Mouse (Mus musculus): Measurements from ENCODE around the gene Cisd3. TPM values are rescaled to one million over a fixed set of nuclear protein-coding genes. Genes with fewer than 3 reads are reported as not detected.
"Not testable (repeated sequence)": the region's sequence is repeated elsewhere in the genome, so short reads cannot be mapped to it uniquely, and the experiment has no call there.

The Cisd3 gene
- total RNA-seq (2017), result 7.2 and 13.5 TPM in 2 replicates

DNA sequence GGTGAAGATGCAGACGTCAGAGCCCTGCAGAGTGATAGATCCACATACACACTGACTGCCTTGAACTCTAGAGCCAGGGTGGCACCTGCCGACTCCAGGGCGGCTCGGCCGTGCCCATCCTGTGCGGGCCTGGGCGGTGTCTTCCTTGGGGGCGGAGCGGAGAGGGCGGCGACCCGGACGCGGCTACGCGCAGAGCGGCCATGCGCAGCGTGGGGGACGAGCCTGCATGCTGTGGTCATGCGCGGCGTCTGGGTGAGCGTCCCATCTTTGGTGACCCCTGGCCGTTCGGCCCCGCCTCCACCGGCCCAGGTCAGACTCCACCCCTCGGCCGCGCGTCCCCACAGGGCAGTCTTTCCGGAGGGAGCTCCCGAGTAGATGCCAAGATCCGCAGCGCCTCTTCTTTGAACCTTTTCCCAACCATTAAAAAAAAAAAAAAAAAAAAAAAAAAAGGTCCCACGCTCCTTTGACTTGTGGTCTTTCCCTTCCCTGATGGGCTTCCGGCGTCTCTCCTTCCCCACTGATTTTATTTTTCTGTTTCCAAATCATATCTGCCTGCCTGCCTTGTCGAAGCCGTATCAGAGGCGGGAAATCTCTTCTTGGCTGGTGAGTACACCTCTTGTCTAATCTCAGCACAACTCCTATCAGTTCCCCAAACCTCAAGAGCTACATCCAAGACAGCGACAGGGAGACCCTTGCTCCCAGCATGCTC lies at the start of gene Cisd3:
Cisd3 (plus strand) TSS at position 214 of the 709 bp plus-strand sequence.
- peak; percentile 52 for ATAC-seq (ENCODE audit: extremely low read depth, insufficient number of reproducible peaks, low FRiP score, poor library complexity, severe bottlenecking)

- no peak for ATAC-seq (ENCODE audit: extremely low read depth, insufficient number of reproducible peaks, low FRiP score, poor library complexity, severe bottlenecking)
Measured at GRCm38 (mm10) chr11:97641668-97642067, 44.0 kb upstream of the Cisd3 start.

- no peak for ATAC-seq (ENCODE audit: extremely low read depth, insufficient number of reproducible peaks, low FRiP score, poor library complexity, severe bottlenecking)
Measured at GRCm38 (mm10) chr11:97642746-97643145, 42.9 kb upstream of the Cisd3 start.

GRCm38 (mm10) chr11:97643380-97644055 lies 42.1 kb upstream of the Cisd3 start:
- ATAC-seq (ENCODE audit: extremely low read depth, insufficient number of reproducible peaks, low FRiP score, poor library complexity, severe bottlenecking), result no peak

- ATAC-seq (ENCODE audit: extremely low read depth, insufficient number of reproducible peaks, low FRiP score, poor library complexity, severe bottlenecking), result peak; percentile 60
Measured at GRCm38 (mm10) chr11:97644834-97645233, 40.8 kb upstream of the Cisd3 start.

DNA sequence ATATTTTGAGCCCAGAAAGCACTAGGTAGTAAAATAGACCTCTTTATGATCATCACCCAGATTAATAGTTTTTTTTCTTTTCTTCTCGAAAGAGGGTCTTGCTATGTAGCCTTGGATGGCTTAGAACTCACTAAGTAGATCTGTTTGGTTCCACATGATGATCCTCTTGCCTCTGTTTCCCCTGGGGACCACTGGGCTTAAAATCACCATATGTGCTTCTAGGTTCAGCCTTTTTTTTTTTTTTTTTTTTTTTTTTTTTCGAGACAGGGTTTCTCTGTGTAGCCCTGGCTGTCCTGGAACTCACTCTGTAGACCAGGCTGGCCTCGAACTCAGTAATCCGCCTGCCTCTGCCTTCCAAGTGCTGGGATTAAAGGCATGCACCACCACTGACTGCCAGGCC lies 37.1 kb upstream of the Cisd3 start:
- ATAC-seq (ENCODE audit: extremely low read depth, insufficient number of reproducible peaks, low FRiP score, poor library complexity, severe bottlenecking), result not testable (repeated sequence)

DNA sequence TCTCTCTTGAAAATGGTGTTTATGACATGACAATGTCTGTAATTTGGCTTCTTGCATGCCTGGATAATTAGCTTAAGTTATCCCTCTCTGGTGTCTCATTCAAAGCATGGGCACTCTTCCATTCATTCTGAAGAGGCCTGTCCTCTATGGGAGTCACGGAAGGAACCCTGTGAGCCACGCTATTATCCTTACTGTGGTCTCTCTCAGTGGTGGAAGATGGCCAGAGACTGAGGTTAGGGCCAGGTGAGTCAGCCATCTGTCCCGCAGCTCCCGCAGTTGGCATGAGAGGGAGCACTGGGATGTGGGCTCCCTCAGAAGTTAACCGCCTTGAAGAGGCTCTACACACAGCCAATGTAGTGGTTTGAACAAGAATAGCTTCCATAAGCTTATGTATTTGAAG lies 35.3 kb upstream of the Cisd3 start:
- ATAC-seq (ENCODE audit: extremely low read depth, insufficient number of reproducible peaks, low FRiP score, poor library complexity, severe bottlenecking), result no peak

GRCm38 (mm10) chr11:97653376-97653775 lies 32.2 kb upstream of the Cisd3 start:
- not testable (repeated sequence) for ATAC-seq (ENCODE audit: extremely low read depth, insufficient number of reproducible peaks, low FRiP score, poor library complexity, severe bottlenecking)

- no peak for ATAC-seq (ENCODE audit: extremely low read depth, insufficient number of reproducible peaks, low FRiP score, poor library complexity, severe bottlenecking)
Measured at GRCm38 (mm10) chr11:97654210-97654609, 31.4 kb upstream of the Cisd3 start.

DNA sequence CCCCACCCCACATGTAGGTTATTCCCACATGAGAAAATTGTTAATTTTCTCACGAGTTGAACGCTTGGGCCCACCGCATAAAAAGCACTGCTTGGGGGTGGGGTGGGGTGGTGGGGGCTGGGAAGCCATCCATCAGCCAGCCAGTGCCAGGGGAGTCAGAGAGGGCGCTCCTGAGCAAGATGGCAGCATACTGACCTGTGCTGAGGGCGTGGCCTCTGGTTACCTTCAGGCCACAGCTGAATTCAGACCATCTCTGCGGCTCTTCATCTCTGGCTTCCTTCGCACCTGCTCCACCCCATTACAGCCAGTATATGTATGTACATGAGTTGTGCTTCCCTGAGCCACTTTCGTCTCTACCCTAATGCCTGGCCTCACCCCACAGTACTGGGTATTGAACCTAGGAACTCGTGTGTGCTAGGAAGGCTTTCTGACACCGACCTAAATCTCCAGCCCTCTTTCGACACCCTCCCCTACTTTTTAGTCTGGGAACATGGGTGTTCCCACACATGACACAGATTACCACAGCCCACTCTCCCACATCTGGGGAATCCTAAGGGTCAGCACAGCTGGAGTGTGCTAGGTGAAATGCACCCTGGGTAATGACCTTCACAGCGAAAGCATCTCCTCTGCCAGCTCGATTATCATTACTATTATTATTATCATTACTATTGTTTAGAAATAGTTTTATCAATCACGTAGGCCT lies 29.2 kb upstream of the Cisd3 start:
- no peak for ATAC-seq (ENCODE audit: extremely low read depth, insufficient number of reproducible peaks, low FRiP score, poor library complexity, severe bottlenecking)

GRCm38 (mm10) chr11:97657184-97657945 lies 28.3 kb upstream of the Cisd3 start:
- no peak for ATAC-seq (ENCODE audit: extremely low read depth, insufficient number of reproducible peaks, low FRiP score, poor library complexity, severe bottlenecking)

DNA sequence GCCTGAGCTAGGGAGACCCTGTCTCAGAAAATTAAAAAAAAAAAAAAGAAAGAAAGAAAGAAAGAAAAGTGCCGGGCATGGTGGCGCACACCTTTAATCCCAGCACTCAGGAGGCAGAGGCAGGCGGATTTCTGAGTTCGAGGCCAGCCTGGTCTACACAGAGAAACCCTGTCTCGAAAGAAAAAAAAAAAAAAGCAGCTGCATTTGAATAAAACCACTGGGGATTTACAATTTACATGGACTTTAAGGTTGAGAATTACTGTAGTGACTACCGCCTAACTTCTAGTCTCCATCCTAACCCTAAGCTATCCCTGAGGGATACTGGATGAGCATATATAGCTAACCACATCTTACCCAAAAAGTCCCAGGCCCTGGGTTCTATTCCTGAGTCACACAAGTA lies 27.7 kb upstream of the Cisd3 start:
- not testable (repeated sequence) for ATAC-seq (ENCODE audit: extremely low read depth, insufficient number of reproducible peaks, low FRiP score, poor library complexity, severe bottlenecking)

DNA sequence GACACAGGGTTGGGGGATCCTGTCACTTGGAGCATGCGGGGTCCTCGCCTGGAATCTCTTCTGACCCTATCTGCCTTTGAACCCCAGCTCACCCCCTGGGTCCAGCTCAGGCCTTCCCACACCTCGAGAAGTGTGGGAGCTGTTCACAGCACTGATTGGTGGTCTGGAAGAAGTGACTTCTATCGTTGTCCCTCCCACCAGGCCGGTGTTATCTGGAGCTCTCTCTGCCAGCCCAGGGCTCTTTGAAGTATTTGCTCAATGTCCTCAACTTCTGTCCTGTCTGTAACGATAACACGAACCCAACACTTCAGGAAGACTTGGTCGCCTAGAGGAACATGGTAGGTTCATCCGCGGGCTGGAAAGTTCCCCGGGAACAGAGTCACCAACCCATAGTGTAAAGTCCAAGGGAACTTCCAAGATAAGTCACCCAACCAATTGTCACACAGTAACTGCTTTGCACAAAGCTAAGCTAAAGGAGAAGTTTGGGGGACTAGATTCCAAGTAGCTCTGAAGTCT lies 26.8 kb upstream of the Cisd3 start:
- no peak for ATAC-seq (ENCODE audit: extremely low read depth, insufficient number of reproducible peaks, low FRiP score, poor library complexity, severe bottlenecking)

GRCm38 (mm10) chr11:97659267-97659989 lies 26.2 kb upstream of the Cisd3 start:
- peak; percentile 70 for ATAC-seq (ENCODE audit: extremely low read depth, insufficient number of reproducible peaks, low FRiP score, poor library complexity, severe bottlenecking)

- peak; percentile 21; the same call in 1 of the 2 replicates for ATAC-seq (ENCODE audit: extremely low read depth, insufficient number of reproducible peaks, low FRiP score, poor library complexity, severe bottlenecking)
Measured at GRCm38 (mm10) chr11:97659990-97660714, 25.5 kb upstream of the Cisd3 start.

GRCm38 (mm10) chr11:97660734-97661647 lies 24.6 kb upstream of the Cisd3 start:
- no peak for ATAC-seq (ENCODE audit: extremely low read depth, insufficient number of reproducible peaks, low FRiP score, poor library complexity, severe bottlenecking)

DNA sequence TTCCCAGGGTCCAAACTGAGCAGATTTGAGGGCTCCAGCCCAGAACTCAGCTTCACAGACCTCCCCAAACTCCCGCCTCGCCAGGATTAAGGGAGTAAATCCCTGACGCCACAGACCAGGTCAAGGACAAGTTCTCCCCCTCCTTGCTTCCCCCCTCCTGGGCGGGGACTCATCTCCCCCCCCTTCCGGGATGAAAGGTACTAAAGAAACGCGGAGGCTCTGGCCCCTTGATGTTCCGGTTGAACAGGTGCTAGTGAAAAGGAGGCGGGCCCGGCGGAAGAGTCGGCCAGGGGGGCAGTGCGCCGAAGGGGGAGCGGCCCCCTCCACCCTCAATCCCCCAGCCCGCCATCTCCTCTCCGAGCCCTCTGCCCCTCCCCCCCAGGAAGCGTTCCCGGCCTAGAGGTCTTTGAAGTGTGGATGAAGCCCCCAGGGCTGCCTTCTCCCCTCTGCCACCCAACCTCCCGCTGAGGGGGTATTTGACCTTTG lies 23.9 kb upstream of the Cisd3 start:
- ATAC-seq (ENCODE audit: extremely low read depth, insufficient number of reproducible peaks, low FRiP score, poor library complexity, severe bottlenecking), result no peak

All from neutrophil, adult 5-6 weeks (primary cell).